ENCODE assay signal across 18 mouse cellular contexts in the genomic region with DNA sequence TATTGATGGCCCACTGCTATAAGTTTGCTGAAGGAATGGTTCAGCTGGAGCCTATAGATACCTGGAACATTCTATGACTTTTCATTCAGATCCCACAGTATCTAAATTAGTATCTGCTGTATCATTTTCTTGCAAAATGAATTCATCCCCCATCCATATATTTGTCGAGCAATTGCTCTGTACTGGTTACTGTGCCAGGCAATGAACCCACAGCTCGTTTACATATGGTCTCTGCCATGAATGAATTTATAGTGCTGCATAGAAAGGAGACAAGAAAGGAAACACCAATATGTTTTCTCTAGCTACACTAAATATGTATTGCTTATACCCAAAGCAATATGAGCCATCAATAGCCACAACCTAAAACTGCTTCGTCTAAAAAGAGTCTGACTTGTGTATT.
DNase-seq lines count a peak whose midpoint lies in the region; ATAC-seq lines count a peak whose summit lies in the region.
"Had no signal": no experiment of that assay in that cellular context is flagged by ENCODE, and none has a peak within 500 bp of the region (broad histone marks: within the 10 kb centered on the region; RNA-seq: fewer than 3 reads in every experiment).

No protein-coding gene starts in this region.

- H3K27me3 ChIP-seq in forebrain, embryonic 16.5 days (replicated peaks; ENCODE audit: control insufficient read depth, insufficient read depth, low read length): no peaks in the 10 kb centered on the region
- H3K27me3 ChIP-seq in forebrain, embryonic 10.5 days (ENCODE audit: poor library complexity, severe bottlenecking): no peaks in the 10 kb centered on the region
- H3K27me3 ChIP-seq: embryonic facial prominence, embryonic 12.5 days; forebrain, embryonic 13.5 days had no signal

- H3K4me3 ChIP-seq in forebrain, embryonic 16.5 days (replicated peaks; ENCODE audit: low read length): no peak overlapping the region
- H3K4me3 ChIP-seq in forebrain, embryonic 10.5 days: no peak overlapping the region
- H3K4me3 ChIP-seq: embryonic facial prominence, embryonic 10.5 days; embryonic facial prominence, embryonic 12.5 days; forebrain, embryonic 13.5 days had no signal

- H3K36me3 ChIP-seq in forebrain, embryonic 16.5 days (ENCODE audit: control insufficient read depth, insufficient read depth): no peaks in the 10 kb centered on the region
- H3K36me3 ChIP-seq in forebrain, embryonic 10.5 days (replicated peaks): no peaks in the 10 kb centered on the region
- H3K36me3 ChIP-seq: embryonic facial prominence, embryonic 10.5 days; embryonic facial prominence, embryonic 12.5 days had no signal

- no peak for DNase-seq in forebrain, embryonic 10.5 days (ENCODE audit: extremely low spot score, low spot score)
- DNase-seq in frontal cortex, postnatal 25 days (ENCODE audit: low spot score in 2 of 2): no peak
- peak; percentile 43 for DNase-seq in brain, adult 2 months (ENCODE audit: low read depth, low spot score)
- DNase-seq in telencephalon, adult 2 months (ENCODE audit: low read depth, low spot score): peak; percentile 34
- DNase-seq: adrenal gland, adult 2 months; adrenal gland, postnatal 10 days; adrenal gland, postnatal 25 days; cerebellum, adult 11-12 months; cerebellum, adult 2 months; cerebellum, adult 9-10 months; cerebellum, postnatal 10 days; cerebellum, postnatal 25 days had no signal

- H3K27ac ChIP-seq in forebrain, embryonic 16.5 days (ENCODE audit: low read length): no peak overlapping the region
- H3K27ac ChIP-seq in forebrain, embryonic 10.5 days: no peak overlapping the region
- H3K27ac ChIP-seq: embryonic facial prominence, embryonic 10.5 days; embryonic facial prominence, embryonic 12.5 days; forebrain, embryonic 13.5 days had no signal

- peaks cover 3% of the 10 kb centered on the region; the same call in 1 of the 2 replicates for H3K4me1 ChIP-seq in forebrain, embryonic 16.5 days (replicated peaks; ENCODE audit: control insufficient read depth, insufficient read depth, low read length)
- no peaks in the 10 kb centered on the region for H3K4me1 ChIP-seq in forebrain, embryonic 10.5 days
- H3K4me1 ChIP-seq: embryonic facial prominence, embryonic 10.5 days; embryonic facial prominence, embryonic 12.5 days; forebrain, embryonic 13.5 days had no signal

- 71% methylated on average over 3 of the region's 3 CpGs for WGBS in forebrain, embryonic 16.5 days
- 88% methylated on average over 3 of the region's 3 CpGs for WGBS in forebrain, embryonic 10.5 days

- H3K9ac ChIP-seq in forebrain, embryonic 16.5 days (replicated peaks; ENCODE audit: low read depth, low read length): no peak overlapping the region
- H3K9ac ChIP-seq: embryonic facial prominence, embryonic 12.5 days; forebrain, embryonic 13.5 days had no signal

- no peak overlapping the region for H3K4me2 ChIP-seq in forebrain, embryonic 16.5 days (ENCODE audit: low read length)
- H3K4me2 ChIP-seq: embryonic facial prominence, embryonic 12.5 days; forebrain, embryonic 13.5 days had no signal

- ATAC-seq in forebrain, embryonic 16.5 days: peak; percentile 57; the same call in 1 of the 2 replicates
- ATAC-seq in frontal cortex, adult (ENCODE audit: low TSS enrichment): peak; percentile 69
- ATAC-seq in megakaryocyte progenitor cell, adult 5-6 weeks (replicated peaks; ENCODE audit: poor library complexity): no peak
- ATAC-seq: forebrain, embryonic 13.5 days had no signal

- no peaks in the 10 kb centered on the region for H3K9me3 ChIP-seq in forebrain, embryonic 16.5 days (ENCODE audit: control insufficient read depth, low read length)
- no peaks in the 10 kb centered on the region for H3K9me3 ChIP-seq in forebrain, embryonic 10.5 days
- H3K9me3 ChIP-seq: embryonic facial prominence, embryonic 10.5 days; embryonic facial prominence, embryonic 12.5 days; forebrain, embryonic 13.5 days had no signal

Comparison
In these comparisons a context has a peak if more than half of its experiments do, and no peak if none do; other contexts are left out.
1. DNase-seq: peak in brain, adult 2 months (single experiment) and telencephalon, adult 2 months (single experiment); none in forebrain, embryonic 10.5 days (single experiment) and frontal cortex, postnatal 25 days (0 of 2).